Mouse (Mus musculus) cerebellum, adult 18-20 months (tissue): ENCODE measurements around the gene Rspo3.

Source experiments
- DNase-seq, 2 experiments: peaks; one replicate each; pipeline ENCODE4 v3.0.0; 2021

Gene Rspo3

DNA sequence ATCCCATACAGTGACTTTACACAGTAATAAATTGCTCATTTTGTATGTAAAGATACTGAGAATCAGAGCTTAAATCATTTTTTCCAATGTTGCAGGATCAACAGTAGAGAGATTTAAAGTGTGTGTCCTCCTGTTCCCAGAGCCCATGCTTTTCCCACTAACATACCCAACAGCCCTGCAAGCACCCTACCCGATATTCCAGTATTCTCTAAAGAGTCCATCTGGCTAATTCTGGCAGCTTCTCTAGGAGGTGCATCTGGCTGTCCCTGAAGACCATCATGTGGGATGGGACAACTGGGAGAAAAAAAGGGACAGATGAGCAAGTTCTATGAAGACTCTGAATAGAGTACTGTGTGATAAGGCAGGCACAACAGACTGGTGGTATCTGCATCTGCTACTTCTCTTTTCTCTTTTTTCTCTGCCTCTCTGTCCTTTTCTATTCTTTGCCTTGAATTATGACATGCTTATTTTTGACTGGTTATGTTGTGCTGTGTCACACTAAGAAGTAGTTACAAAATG lies 102.7 kb downstream of the Rspo3 start:
- DNase-seq: no peak

- DNase-seq: no peak
Measured at GRCm38 (mm10) chr10:29426660-29427059, 109.0 kb downstream of the Rspo3 start.

DNA sequence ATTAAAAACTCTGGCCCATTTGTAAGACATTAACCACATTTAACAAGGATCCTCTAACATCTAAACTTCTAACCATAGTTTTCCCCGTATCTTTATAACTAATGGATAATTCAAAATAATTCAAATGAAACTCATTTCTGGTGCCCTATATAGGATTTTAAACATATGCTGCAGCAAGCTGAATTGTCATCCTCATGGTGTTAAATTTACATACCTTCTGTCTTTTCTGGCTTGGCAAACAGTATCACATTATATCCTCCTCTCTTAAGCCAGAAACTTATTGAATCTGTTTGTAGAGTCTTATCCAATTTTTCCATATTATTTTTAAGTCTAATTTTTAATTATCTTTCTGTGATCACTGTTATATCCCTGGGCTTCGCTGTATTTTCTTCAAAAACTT lies 111.1 kb downstream of the Rspo3 start:
- no peak for DNase-seq

DNA sequence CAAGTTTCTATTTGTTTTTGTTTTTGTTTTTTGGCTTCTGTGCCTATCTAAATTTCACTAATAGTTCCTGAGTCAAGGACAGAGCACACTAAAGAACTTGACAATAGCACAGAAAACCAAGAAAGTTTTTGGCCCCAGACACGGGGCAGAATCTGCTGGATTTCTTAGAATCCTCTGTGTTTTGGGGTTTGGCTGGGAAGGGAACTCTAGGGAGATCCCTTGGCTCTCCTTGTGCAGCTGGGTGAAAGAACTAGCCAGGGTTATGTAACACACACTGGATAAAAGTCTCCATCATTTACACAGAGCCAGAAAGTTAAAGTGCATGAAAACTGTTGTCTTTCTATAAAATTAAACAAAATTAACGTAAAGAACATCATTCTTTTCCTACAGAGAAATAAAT lies 121.3 kb downstream of the Rspo3 start:
- no peak for DNase-seq

- DNase-seq: no peak
Measured at GRCm38 (mm10) chr10:29402656-29403268, 132.9 kb downstream of the Rspo3 start.
